Mouse (Mus musculus): ENCODE measurements around the gene Abhd16a. TPM values are rescaled to one million over a fixed set of nuclear protein-coding genes. Genes with fewer than 3 reads are reported as not detected.

The Abhd16a gene
- total RNA-seq, 2 experiments from 2014 or later: 18.0 to 21.3 TPM

DNA sequence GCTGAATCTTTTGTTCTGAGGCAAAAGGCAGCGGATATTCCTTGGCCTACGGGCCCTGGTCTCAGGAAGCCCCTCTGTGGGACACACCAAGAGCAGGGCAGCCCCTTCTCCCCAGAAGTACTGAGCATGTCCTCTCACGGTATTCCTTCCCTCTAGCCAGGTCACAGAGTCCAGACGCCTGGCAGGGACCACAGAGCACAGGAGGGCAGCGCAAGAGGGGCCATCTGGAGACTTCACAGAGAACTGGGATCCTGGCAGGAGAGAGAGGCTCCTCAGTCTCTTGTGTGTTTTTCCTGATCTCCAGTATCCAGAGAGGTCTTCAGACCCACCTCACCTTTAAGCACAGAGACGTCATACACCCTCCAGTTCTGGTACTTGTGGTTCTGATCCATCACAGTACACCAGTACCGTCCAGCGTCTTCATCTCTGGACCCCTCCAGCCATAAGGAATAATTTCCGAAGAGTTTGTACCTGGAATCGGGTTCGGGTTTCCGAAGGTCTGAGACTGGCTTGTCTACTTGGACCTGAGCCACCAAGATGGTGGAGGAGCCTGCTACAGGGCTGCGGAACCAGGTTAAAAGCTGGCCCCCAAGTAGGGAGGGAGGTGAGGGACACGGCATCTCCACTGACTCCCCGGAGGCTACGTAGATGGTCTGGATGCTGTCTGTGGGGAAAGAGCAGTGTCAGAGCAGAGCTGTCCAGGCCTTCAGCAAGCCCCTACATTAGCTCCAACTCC, 6.1 kb upstream of the Abhd16a start:
- ATAC-seq (ENCODE audit: poor library complexity, severe bottlenecking): no peak

DNA sequence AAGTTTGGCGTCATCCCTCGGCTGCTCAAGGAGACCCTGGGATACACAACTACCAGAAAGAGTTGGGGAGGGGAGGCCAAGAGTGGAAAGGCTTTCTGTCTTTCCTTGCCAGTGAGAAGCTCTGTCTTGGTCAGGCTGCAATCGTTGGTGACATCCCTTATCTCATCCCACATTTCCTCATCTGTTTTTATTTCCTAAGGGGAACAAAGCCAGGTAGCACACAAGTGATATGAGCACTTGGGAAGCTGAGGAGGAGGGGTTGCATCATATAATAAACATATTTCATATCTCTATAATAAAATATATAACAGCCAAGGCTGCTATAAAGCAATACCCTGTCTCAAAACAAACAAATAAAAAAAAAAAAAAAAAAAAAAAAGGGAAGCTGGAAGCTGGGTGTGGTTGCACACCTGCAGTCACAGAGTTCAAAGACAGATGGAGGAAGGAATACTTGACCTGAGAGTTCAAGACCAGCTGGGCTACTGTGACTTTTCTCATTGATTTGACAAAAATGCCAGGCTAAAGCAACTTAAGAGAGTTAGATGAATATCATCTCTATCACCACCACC, 5.0 kb upstream of the Abhd16a start:
- ATAC-seq (ENCODE audit: poor library complexity, severe bottlenecking): no peak

DNA sequence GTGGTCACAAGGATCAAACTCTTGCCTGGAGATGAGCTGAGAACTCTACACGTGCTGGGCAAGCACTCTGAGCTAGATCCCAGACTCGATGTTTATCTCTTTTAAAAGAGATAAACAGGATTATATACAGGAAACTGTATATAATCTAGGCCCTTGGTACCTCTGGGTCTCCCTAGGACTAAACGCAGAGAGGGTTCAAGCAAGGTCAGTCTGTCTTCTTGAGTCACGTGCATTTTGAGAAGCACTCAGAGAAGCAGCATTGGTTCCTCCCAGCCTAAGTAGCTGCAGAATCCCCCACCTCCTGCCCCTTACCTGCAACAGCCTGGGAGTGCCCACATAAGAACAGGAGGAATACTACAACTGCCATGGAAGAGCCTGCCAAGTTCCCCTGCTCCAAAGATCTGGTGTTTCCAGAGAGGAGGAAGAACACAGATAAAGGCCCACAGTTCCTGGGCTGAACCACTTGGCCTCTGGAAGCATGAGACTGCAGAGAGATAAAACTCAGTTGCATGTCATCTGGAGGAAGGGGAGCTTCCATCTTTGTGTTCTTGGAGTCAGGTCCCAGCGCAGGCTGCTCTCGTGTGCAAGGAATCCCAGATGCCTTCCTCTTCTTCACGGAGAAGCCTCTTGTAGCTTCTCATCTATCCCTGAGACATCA, 3.7 kb upstream of the Abhd16a start, which contains the start of gene Ly6g6f:
Gene Ly6g6f (minus strand): TSS at position 403 of the 658 bp plus-strand sequence.
- ATAC-seq (ENCODE audit: poor library complexity, severe bottlenecking): no peak

DNA sequence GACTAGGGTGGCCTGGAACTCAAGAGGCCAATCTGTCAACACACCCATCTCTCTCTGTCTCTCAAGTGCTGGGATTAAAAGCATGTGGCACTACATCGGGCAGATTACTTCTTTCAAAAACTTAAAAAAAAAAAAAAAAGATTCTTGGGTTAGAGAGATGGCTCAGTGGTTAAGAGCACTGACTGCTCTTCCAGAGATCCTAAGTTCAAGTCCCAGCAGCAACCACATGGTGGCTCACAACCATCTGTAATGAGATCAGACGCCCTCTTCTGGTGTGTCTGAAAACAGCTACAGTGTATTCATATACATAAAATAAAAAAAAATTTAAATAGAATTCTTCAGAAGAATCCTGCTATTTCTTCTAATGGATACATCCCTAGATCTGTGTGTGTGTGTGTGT, 912 bp upstream of the Abhd16a start:
- ATAC-seq (ENCODE audit: poor library complexity, severe bottlenecking): no peak

DNA sequence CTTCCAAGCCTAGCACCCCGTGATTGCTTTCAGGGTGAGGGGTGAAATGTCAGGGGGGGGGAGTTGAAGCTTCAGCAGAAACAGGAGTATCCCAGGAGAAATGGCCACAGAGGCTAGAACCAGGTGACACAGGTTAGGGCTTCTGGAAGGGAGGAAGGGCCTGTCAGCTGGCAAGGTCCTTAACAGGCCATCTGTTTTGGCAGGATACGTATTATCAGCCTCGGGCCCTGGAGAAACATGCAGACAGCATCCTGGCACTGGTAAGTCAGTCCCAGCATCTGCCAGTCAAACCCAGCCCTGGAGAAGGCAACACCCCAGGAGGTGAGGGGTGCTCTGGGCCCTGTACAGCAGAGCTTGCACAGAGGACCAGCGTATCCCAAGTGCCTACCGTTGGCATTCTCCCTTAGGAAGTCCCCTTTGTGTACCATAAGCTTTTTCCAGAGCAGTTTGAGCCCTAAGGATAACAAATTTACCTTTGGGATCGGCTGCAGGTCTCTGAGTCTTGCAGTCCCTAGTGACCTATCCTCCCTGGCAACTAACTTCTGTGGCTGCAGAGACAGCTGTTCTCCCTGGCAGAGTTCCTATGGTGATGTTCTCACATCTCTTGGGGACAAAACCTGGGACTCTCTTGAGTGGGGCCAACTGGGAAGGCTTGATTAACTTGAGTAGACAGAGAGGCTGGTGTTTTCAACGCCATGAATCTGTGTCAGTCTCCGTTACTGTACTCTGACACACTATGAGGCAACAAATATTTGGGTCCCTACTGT, 1.3 kb downstream of the Abhd16a start:
- no peak for ATAC-seq (ENCODE audit: poor library complexity, severe bottlenecking)

DNA sequence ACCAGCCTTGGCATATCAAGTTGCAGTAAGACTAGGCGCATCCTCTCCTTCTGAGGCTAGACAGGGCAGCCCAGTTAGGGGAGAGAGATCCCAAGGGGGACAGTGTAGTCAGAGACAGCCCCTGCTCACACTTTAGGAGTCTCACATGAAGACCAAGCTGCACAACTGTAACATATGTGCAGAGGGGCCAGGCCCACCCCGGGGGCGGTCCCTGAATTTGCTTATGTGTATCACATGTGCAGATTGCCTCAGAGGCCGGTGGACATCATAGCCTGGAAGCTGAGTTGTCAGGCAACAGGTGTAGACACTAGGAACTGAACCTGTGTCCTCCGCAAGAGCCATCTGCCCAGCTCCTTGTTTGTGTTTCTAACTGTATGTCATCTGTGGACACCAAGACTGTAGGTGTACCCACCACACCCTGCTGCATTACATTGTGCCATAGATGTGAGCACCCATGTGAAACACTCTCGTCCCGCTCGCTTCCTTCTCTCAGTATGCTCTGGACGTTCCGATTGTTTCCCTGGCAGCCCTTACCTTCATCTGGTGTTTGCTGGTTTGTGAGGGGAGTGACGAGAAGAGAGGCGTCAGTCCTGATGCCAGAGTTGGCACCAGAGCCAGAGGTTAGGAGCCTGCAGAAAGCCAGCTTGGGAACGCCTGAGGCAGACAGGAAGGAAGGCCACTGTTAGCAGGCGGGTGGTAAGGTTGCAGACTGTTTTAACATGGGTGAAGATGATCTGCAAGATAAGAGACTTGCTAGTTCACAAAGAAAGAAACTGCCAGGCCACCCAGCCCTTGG, 3.5 kb downstream of the Abhd16a start:
- ATAC-seq (ENCODE audit: poor library complexity, severe bottlenecking): no peak

DNA sequence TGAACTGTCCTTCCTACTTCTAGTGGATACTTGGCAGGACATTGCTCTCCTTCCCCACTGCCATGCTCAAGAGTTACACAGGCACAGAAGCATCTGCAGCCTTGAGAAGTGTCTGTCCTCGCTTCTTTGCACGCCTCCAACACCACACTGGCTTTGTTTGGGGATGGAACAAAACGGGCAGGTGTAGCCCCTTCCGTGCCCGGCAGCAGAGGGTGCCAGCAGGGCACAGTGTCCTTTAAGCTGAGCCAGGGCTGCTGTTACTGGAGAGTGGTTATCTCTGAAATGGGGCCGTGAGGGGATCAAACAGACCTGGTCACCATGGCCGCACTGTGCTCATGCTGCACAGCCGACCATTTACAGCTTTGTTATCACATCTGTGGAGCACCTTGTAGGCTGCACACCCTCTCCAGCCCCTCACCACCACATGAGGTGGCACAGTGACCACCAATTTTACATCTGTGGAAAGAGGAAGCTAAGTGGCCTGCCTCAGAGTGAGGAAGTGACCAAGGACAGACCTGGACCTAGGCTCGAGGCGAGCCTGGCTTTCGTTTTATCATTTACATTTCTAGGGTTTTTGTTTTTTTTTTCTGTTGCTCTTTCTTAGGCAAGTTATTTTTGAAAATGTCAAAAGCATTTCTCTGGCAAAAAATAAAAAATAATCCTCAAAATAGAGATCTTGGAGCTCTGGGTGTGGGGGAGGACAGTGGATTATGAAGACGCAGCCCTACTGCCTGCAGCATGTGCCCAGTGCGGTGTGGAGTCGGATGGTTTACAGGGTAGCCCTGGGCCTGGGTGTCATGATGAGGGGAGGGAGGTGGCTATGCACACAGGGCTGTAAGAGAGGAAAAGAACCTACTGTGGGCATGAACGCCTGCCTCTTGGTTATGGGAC, 5.7 kb downstream of the Abhd16a start:
- peak; percentile 82 for ATAC-seq (ENCODE audit: poor library complexity, severe bottlenecking)

DNA sequence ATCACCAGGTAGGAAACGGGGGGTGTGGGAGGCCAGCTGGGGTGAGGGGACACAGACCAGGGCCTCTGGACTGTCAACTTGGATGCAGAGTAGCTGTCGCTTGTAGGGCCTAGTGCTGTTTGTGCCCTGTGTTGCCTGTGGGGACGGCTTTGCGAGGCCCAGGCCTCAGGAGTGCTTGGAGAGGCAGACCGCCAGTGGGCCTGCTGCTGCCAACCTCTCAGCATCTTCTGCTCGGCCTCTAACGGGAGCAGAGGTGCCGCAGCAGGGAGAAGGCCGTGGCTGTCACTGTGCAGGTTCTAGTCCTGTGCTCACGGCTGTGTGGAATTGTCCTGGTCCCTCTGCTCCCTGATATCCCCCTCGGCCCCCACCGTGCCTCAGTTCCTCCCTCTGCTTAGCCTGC, 7.5 kb downstream of the Abhd16a start:
- no peak for ATAC-seq (ENCODE audit: poor library complexity, severe bottlenecking)

DNA sequence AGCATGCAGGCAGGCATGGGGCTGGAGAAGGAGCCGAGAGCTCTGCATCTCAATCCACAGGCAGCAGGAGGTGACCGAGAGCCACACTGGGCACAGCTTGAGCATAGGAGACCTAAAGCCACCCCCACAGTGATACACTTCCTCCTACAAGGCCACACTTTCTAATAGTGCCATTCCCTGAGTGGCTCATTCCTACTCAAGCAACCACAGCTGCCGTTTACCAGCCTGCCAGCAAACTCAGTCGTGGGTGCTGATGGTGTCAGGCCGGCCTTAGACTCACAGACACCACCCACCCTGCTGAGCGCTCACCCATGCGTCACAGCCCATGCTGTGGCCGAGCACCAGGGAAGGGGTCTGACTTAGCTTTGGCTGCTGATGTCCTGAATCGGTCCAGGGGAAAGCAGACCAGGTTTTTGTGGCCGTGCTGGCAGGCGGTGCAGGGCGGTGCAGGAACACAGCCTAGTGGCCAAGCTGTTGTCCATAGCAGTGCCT, 8.1 kb downstream of the Abhd16a start:
- no peak for ATAC-seq (ENCODE audit: poor library complexity, severe bottlenecking)

DNA sequence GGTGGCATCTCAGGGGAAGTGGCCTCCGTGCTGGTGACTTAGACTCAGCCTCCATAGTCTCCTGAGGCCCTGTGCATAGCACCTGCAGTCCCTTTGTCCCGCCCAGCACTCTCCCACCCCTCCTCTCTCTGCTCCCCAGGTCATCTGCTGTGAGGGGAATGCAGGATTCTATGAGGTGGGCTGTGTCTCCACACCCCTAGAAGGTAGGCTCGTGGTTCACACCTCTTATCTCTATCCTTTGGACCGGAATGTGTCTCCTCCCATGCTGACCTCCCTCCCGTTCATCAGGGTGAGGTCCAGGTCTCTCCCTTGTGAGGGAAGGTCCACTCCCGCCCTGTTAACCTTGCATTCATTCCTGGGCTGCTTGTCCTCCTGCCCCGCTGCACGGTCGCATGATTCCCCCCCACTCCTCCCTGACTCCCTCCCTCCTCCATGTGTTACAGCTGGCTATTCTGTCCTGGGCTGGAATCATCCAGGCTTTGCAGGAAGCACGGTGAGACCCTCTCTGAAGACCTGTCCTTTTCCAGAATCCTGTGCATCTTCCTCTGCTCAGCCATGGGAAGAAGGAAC, 11.2 kb downstream of the Abhd16a start:
- ATAC-seq (ENCODE audit: poor library complexity, severe bottlenecking): no peak

DNA sequence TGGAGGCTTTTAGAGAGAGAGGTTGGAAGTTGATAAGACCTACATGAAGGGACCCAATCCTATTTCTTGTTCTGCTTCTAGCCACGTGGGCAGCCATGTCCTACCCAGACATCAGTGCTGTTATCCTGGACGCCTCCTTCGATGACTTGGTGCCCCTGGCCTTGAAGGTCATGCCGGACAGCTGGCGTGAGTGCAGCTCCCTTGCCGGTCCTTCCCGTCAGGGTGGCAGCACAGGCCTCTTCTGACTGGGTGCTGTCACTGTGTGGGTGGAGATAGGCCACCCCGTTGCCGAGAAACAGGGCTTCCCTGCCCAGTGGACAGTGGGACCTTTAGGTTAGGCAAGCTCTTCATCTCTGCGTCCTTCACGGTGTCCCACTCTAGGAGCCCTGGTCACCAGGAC, 12.1 kb downstream of the Abhd16a start:
- ATAC-seq (ENCODE audit: poor library complexity, severe bottlenecking): no peak

DNA sequence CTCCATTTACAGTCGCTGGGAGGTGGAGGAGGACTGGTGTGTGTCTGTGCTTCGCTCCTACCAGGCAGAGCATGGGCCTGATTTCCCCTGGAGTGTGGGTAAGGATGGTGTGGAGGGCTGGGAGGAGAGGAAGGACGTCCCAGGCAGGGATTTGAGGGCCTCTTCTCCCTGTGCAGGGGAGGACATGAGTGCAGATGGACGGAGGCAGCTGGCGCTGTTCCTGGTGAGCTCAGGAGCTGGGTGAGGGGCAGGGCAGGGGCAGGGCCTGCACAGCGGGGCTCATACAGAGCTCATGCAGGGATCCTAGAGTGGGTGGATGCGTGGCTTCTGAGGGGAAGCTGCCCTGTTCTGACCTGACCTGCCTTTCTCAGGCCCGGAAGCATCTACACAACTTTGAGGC, 13.2 kb downstream of the Abhd16a start:
- no peak for ATAC-seq (ENCODE audit: poor library complexity, severe bottlenecking)

DNA sequence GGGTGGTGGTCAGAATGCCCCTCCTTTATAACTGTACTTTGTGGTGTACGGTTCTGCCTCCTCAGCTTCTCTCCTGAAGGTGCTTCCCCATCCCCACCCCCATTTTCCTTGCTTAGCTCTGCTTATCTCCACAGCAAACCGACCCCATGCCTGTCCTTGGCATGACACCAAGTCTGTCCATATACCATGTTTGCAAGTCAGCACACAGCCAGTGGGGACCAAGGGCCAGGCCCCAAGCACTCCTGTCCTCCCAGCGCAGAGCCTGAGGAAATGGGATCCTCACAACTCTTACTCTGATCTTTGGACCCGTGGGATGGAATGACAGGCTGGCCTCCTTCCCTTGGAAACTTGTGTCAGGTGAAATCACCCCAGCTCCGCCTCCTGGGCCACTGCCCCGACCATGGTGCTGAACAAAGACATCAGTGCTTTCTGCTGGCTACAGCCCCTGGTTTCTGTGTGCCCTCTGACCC, 14.2 kb downstream of the Abhd16a start:
- ATAC-seq (ENCODE audit: poor library complexity, severe bottlenecking): no peak

DNA sequence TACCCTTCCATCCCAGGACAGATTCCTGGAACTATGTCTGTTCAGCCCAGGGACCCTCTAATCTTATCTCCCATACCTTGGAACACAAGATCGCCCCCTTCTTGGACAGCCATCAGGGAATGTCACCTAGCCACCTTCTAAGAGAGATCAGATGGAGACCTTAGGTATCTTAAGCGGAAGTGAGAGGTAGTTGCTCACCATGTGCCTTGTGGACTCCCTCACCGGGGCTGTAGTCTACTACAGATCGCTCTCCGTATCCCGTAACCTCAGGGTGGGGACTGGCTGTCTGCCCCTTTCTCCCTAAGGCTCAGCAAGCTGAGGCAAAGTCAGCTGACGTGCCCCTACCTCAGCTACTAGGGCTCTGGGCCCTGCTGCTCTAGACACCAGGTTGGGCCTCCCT, 15.0 kb downstream of the Abhd16a start:
- ATAC-seq (ENCODE audit: poor library complexity, severe bottlenecking): no peak

DNA sequence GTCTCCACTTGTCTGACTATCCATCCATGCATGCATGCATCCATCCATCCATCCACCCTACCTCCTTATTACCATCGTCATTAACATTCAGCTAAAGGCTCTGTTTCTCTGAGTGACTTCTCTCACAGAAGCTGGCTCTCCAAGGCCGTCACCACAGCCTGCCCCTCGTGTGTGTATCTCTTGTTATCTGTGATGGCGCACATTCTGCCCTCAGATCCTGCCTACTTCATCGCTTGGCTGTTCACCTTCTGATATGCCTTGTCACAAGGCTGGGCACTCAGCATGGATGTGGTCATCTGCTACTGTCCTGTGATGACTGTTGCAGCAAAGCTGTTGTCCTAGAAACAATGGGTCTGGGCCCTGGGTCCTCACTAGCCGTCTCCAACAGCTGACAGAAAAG, 15.7 kb downstream of the Abhd16a start:
- 0 out of 2 replicates have a peak, but pooled peaks have one; percentile 24 for ATAC-seq (ENCODE audit: poor library complexity, severe bottlenecking)

DNA sequence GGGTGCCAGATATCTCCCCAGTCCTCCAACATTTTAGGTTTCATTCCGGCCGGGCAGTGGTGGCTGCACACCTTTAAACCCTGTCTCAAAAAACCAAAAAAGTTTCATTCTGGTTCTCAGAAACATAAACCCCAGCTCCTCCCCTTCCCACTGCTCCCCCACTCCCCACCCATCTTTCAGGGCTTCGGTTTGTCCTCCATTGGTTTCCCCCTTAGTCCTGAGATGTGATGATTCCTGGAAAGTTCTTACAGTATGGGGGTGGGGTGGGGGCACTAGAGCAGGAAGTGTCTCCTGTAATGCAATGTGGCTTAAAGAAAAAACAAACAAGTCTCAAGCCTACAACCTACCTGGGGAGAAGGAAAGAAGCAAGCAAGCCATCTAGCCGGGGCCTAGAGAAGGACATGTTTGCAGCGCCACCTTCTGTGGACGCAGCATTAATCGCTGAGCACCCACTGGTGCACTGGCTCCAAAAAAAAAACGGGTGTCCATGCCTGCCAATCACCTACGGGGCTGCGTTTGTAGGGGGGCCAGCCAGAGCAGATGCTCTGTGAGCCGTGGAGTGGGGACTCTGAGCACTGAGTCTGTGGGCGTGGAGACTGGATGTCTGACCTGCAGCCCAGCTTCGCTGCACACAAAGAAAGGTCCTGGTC, 16.8 kb downstream of the Abhd16a start:
- peak; percentile 49; the same call in 1 of the 2 replicates for ATAC-seq (ENCODE audit: poor library complexity, severe bottlenecking)

DNA sequence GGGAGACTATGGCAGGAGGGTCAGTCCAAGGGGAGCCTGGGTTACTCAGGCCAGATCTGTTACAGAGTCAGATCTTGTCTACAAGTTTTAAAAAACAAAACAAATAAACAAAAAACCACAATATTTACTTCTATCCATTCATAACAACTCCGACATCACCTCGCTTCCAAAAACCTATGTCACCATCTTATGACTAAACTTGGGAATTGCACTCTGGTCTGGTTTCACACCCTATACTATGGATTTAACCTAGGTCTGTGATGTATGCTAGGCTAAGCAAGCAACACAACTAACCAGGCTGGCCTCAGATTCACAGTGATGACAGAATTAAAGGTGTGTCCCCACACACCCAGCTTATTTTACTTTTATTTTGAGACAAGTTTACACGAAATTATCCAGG, 17.5 kb downstream of the Abhd16a start:
- no peak for ATAC-seq (ENCODE audit: poor library complexity, severe bottlenecking)

DNA sequence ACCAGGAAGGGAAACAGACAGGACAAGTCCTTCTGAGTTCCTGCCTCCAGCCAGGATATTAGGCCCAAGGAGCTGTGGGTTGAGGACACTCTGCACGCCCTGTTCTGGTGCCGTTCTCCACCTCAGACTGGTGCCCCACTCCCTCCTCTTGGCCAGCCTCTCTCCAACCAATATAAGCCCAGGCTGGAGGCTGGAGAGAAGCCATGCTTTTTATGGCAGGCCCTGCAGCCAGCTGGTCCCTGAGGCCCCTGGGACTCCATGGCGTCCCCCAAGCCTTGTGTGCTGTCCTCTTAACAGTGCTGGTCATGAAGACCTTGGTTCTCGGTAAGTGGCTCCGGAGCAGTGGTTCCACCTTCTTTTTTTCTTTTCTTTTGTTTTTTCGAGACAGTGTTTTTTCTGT, 19.0 kb downstream of the Abhd16a start, which contains the start of gene Ly6g5c:
Gene Ly6g5c (plus strand): TSS at position 183 of the 400 bp plus-strand sequence.
- ATAC-seq (ENCODE audit: poor library complexity, severe bottlenecking): no peak

Measured in megakaryocyte, adult 5-6 weeks (primary cell).